Mouse (Mus musculus) left cerebral cortex, adult 2 months (tissue): Measurements from ENCODE around the gene Rpl7l1. TPM values are rescaled to one million over a fixed set of nuclear protein-coding genes. Genes with fewer than 3 reads are reported as not detected.

Experiments used
- DNase-seq, 2 experiments: peaks; one replicate each; pipeline ENCODE4 v3.0.0; 2021 to 2022; ENCODE audit warnings: low spot score in 2 of 2, mixed read lengths in 1 of 2; ENCODE audit errors: extremely low spot score in 1 of 2
- H3K27ac ChIP-seq: fragments of 200-600 bp; 2 replicates; pipeline ENCODE4 v1.8.1; 2022
- H3K4me3 ChIP-seq: fragments of 200-600 bp; 2 replicates; pipeline ENCODE4 v1.8.1; 2022
- CTCF ChIP-seq: fragments of 200-600 bp; IDR thresholded peaks from 2 replicates; pipeline ENCODE4 v1.8.1; 2022; ENCODE audit warnings: antibody characterized with exemption, mild to moderate bottlenecking, moderate library complexity
- intact Hi-C: fragments of 180-260 bp; cut with DNase I; formaldehyde crosslinking; loops from one replicate; pipeline ENCODE4 v1.15.1; 2025
- long read RNA-seq, 2 experiments: library from polyadenylated mRNA; stranded (forward); transcript quantifications; one replicate each; pipeline ENCODE4 v2.0.0; 2021; ENCODE audit warnings: borderline mapping rate in 2 of 2
- total RNA-seq, 2 experiments: library from RNA; stranded (reverse); gene quantifications; 2 replicates each; pipeline ENCODE4 v1.2.3; 2021

Gene Rpl7l1
- 10 to 100 TPM; 36.7 to 51.5 TPM for total RNA-seq
- long read RNA-seq, experiment 1, transcript Rpl7l1-201 (7 exons, 2,606 nt), result major isoform, 30 of 45 reads
- long read RNA-seq, experiment 1, partial matches to known transcripts, result 5 of 45 reads
- long read RNA-seq, experiment 1, other reads (novel, unspliced or antisense), result 10 of 45 reads
- long read RNA-seq, experiment 2, transcript Rpl7l1-201 (7 exons, 2,606 nt), result major isoform, 15 of 38 reads
- long read RNA-seq, experiment 2, partial matches to known transcripts, result 4 of 38 reads
- long read RNA-seq, experiment 2, other reads (novel, unspliced or antisense), result 19 of 38 reads

- intact Hi-C loops, result loop anchor here (1.0 to 2.0 kb wide), 2 partner anchors 74 to 108 kb away; partner anchors contain the start of gene Tbcc
- peak; percentile 74 for TF ChIP-seq CTCF
- peak within 1 kb of the TSS; percentile 79 for H3K27ac ChIP-seq
- H3K4me3 ChIP-seq, result peak within 1 kb of the TSS; percentile 58
- DNase-seq, result peak; percentile 89 to 90
These were observed at the start of gene Rpl7l1 for GRCm38 (mm10) chr17:46782341-46783221. Gene Rpl7l1, minus strand, starts transcription at chr17:46782672.

GRCm38 (mm10) chr17:46829856-46830535 lies 47.5 kb upstream of the Rpl7l1 start:
- TF ChIP-seq CTCF, result no peak
- intact Hi-C loops, result no loop called here
- DNase-seq, result no peak
- H3K4me3 ChIP-seq, result no peak overlapping the region
- H3K27ac ChIP-seq, result no peak overlapping the region; the same call in 1 of the 2 replicates

GRCm38 (mm10) chr17:46828935-46829334 lies 46.5 kb upstream of the Rpl7l1 start:
- Histone ChIP-seq H3K27ac (no peak overlapping the region), H3K4me3 (no peak overlapping the region)
- no peak for DNase-seq
- intact Hi-C loops, result no loop called here
- no peak for TF ChIP-seq CTCF

GRCm38 (mm10) chr17:46823091-46823490 lies 40.6 kb upstream of the Rpl7l1 start:
- DNase-seq, result no peak
- Histone ChIP-seq H3K4me3 (no peak overlapping the region), H3K27ac (no peak overlapping the region)
- intact Hi-C loops, result no loop called here
- TF ChIP-seq CTCF, result no peak

- Histone ChIP-seq H3K27ac (no peak overlapping the region), H3K4me3 (no peak overlapping the region)
- intact Hi-C loops, result no loop called here
- no peak for DNase-seq
- no peak for TF ChIP-seq CTCF
These were observed 38.2 kb upstream of the Rpl7l1 start for GRCm38 (mm10) chr17:46820628-46821027.

GRCm38 (mm10) chr17:46817734-46818158 lies 35.3 kb upstream of the Rpl7l1 start:
- no peak for DNase-seq
- no peak overlapping the region for H3K4me3 ChIP-seq
- no peak overlapping the region for H3K27ac ChIP-seq
- no peak for TF ChIP-seq CTCF
- intact Hi-C loops, result no loop called here

GRCm38 (mm10) chr17:46816306-46816705 lies 33.8 kb upstream of the Rpl7l1 start:
- no peak for TF ChIP-seq CTCF
- no peak for DNase-seq
- Histone ChIP-seq H3K4me3 (no peak overlapping the region), H3K27ac (no peak overlapping the region)
- intact Hi-C loops, result no loop called here

GRCm38 (mm10) chr17:46814497-46814896 lies 32.0 kb upstream of the Rpl7l1 start:
- Histone ChIP-seq H3K27ac (no peak overlapping the region), H3K4me3 (no peak overlapping the region)
- intact Hi-C loops, result no loop called here
- DNase-seq, result no peak
- TF ChIP-seq CTCF, result no peak

GRCm38 (mm10) chr17:46813637-46814036 lies 31.2 kb upstream of the Rpl7l1 start:
- TF ChIP-seq CTCF, result no peak
- Histone ChIP-seq H3K4me3 (no peak overlapping the region), H3K27ac (no peak overlapping the region)
- DNase-seq, result no peak
- intact Hi-C loops, result no loop called here

GRCm38 (mm10) chr17:46812442-46812841 lies 30.0 kb upstream of the Rpl7l1 start:
- Histone ChIP-seq H3K27ac (no peak overlapping the region), H3K4me3 (no peak overlapping the region)
- DNase-seq, result no peak
- intact Hi-C loops, result no loop called here
- TF ChIP-seq CTCF, result no peak

- no peak for TF ChIP-seq CTCF
- intact Hi-C loops, result no loop called here
- DNase-seq, result no peak
- H3K27ac ChIP-seq, result no peak overlapping the region
- no peak overlapping the region for H3K4me3 ChIP-seq
These were observed 28.2 kb upstream of the Rpl7l1 start for GRCm38 (mm10) chr17:46810672-46811071.
